Mouse (Mus musculus): ENCODE results near the gene Itsn1. TPM values are rescaled to one million over a fixed set of nuclear protein-coding genes. Genes with fewer than 3 reads are reported as not detected.

Itsn1 gene
- polyA plus RNA-seq, 1 experiment from 2014 or later = 18.1 TPM

DNA sequence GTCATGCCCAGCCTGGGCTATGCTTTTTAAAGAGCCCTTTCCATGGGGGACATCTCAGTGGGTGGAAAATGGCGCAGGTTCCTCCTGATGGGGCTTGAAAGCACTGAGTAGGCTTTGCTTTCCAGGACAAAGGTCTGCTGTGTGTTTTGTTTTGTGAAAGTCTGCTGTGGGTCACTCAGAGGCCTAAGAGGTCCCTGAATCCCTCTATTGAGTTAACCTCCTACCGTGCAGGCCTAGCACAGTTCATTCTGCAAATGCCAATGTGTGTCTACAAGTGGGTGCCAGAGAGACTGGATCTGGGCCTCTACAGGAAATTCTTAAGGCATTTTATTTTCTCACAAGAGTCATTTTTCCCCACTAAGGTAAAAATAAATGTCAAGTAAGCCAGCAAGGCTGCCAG, 97.8 kb downstream of the Itsn1 start:
- 59% methylated on average over 2 of the region's 2 CpGs for WGBS
- Histone ChIP-seq H3K36me3 (ENCODE audit: control insufficient read depth, insufficient read depth, low read length) (peaks cover 14% of the 10 kb centered on the region; the same call in 1 of the 2 replicates), H3K9ac (ENCODE audit: low read length) (no peak overlapping the region), H3K4me3 (replicated peaks; ENCODE audit: low read length) (no peak overlapping the region), H3K27me3 (ENCODE audit: control insufficient read depth, insufficient read depth, low read length) (no peaks in the 10 kb centered on the region), H3K4me1 (ENCODE audit: control insufficient read depth, insufficient read depth, low read length) (peaks cover 8% of the 10 kb centered on the region), H3K27ac (ENCODE audit: low read length) (no peak overlapping the region), H3K9me3 (replicated peaks; ENCODE audit: control insufficient read depth, low read length) (no peaks in the 10 kb centered on the region), H3K4me2 (ENCODE audit: low read depth, low read length) (no peak overlapping the region)
- no peak for ATAC-seq (ENCODE audit: insufficient read depth, low FRiP score)

DNA sequence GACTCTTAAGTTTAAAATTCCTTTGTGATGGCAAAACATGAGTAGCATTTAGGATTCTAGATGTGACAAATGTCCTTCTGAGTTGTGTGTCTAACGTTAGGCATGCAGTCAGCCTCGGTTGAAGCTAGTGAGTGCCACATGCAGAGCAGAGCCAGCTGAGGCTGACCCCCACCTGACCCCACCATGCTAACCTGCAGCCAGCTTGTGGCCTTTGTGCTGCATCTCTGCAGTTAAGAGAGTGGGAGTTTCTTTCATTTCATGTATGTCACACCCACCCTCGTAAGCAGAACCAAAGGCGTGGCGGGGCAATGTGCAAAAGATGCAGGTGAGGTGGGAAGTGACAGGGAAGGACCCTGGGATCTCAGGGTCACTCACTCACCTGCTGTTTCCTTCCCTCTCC, 98.4 kb downstream of the Itsn1 start:
- H3K36me3 ChIP-seq (ENCODE audit: control insufficient read depth, insufficient read depth, low read length) = peaks cover 14% of the 10 kb centered on the region; the same call in 1 of the 2 replicates
- 52% methylated on average over 5 of the region's 5 CpGs for WGBS
- H3K9ac ChIP-seq (ENCODE audit: low read length) = no peak overlapping the region
- no peaks in the 10 kb centered on the region for H3K27me3 ChIP-seq (ENCODE audit: control insufficient read depth, insufficient read depth, low read length)
- no peaks in the 10 kb centered on the region for H3K9me3 ChIP-seq (replicated peaks; ENCODE audit: control insufficient read depth, low read length)
- no peak; the same call in 1 of the 2 replicates for ATAC-seq (ENCODE audit: insufficient read depth, low FRiP score)
- H3K4me2 ChIP-seq (ENCODE audit: low read depth, low read length) = no peak overlapping the region
- H3K4me3 ChIP-seq (replicated peaks; ENCODE audit: low read length) = no peak overlapping the region
- H3K27ac ChIP-seq (ENCODE audit: low read length) = no peak overlapping the region
- peaks cover 8% of the 10 kb centered on the region for H3K4me1 ChIP-seq (ENCODE audit: control insufficient read depth, insufficient read depth, low read length)

DNA sequence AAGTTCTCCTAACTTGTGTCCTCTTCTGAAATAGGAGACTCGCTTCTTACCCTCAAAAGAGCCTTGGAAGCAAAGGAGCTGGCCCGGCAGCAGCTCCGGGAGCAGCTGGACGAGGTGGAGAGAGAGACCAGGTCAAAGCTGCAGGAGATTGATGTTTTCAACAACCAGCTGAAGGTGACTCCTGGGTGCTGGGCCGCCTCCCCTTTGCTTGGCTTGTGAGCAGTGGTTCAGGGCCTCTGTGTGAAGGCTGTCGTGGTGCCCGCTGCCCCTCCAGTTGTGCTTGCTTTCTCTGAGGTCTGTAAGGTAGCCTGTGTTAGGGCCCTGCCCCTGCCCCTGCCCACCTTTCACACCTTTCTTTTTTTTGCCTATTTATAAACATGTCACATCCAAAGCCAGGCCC, 99.1 kb downstream of the Itsn1 start:
- H3K4me1 ChIP-seq (ENCODE audit: control insufficient read depth, insufficient read depth, low read length) = peaks cover 8% of the 10 kb centered on the region
- H3K4me3 ChIP-seq (replicated peaks; ENCODE audit: low read length) = no peak overlapping the region
- no peak for ATAC-seq (ENCODE audit: insufficient read depth, low FRiP score)
- H3K9ac ChIP-seq (ENCODE audit: low read length) = no peak overlapping the region
- no peaks in the 10 kb centered on the region for H3K9me3 ChIP-seq (replicated peaks; ENCODE audit: control insufficient read depth, low read length)
- no peak overlapping the region for H3K27ac ChIP-seq (ENCODE audit: low read length)
- 61% methylated on average over 7 of the region's 7 CpGs for WGBS
- no peak overlapping the region for H3K4me2 ChIP-seq (ENCODE audit: low read depth, low read length)
- no peaks in the 10 kb centered on the region for H3K27me3 ChIP-seq (ENCODE audit: control insufficient read depth, insufficient read depth, low read length)
- peaks cover 14% of the 10 kb centered on the region; the same call in 1 of the 2 replicates for H3K36me3 ChIP-seq (ENCODE audit: control insufficient read depth, insufficient read depth, low read length)

DNA sequence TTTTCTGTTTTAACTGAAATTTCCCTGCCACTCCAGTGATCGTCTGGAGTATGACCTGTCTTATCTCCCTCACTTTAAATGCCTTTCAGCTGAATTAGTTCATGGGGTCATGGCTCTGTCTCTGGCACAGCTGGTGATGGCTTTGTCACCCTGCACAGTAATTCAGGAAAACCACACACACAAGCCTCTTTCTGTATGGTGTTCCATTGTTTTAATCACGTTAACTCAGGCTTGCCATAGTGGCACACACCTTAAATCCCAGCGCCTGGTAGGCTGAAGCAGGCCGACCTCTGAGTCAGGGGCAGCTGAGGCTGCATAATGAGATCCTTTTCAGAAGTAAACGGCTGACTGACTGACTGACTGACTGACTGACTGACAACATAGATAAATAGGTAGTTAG, 99.5 kb downstream of the Itsn1 start:
- Histone ChIP-seq H3K4me1 (ENCODE audit: control insufficient read depth, insufficient read depth, low read length) (peaks cover 8% of the 10 kb centered on the region), H3K27me3 (ENCODE audit: control insufficient read depth, insufficient read depth, low read length) (no peaks in the 10 kb centered on the region), H3K27ac (ENCODE audit: low read length) (no peak overlapping the region), H3K4me2 (ENCODE audit: low read depth, low read length) (no peak overlapping the region), H3K4me3 (replicated peaks; ENCODE audit: low read length) (no peak overlapping the region), H3K9me3 (replicated peaks; ENCODE audit: control insufficient read depth, low read length) (no peaks in the 10 kb centered on the region), H3K36me3 (ENCODE audit: control insufficient read depth, insufficient read depth, low read length) (peaks cover 14% of the 10 kb centered on the region; the same call in 1 of the 2 replicates), H3K9ac (ENCODE audit: low read length) (no peak overlapping the region)
- no peak for ATAC-seq (ENCODE audit: insufficient read depth, low FRiP score)
- WGBS = 74% methylated on average over 5 of the region's 5 CpGs

DNA sequence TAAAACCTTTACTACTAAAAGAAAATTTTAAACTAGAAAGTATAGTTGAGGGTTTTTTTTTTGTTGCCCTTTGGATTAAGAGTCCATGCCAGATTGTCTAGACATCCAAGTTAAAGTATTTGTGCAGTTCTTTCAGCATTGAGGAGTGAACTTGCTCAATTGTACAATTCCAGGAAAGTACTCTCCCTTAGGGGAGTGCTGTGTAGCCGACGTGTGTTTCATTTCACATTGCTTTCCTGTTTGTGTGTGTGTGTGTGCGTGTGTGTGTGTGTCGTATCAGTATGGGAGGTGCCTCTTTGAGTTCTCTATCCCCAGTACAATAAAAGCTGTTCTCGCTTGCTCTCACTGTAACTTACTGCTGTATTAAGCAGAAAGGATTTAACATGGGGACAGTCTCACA, 100.0 kb downstream of the Itsn1 start:
- H3K4me1 ChIP-seq (ENCODE audit: control insufficient read depth, insufficient read depth, low read length) = peaks cover 8% of the 10 kb centered on the region
- no peak overlapping the region for H3K9ac ChIP-seq (ENCODE audit: low read length)
- H3K4me3 ChIP-seq (replicated peaks; ENCODE audit: low read length) = no peak overlapping the region
- H3K36me3 ChIP-seq (ENCODE audit: control insufficient read depth, insufficient read depth, low read length) = peaks cover 14% of the 10 kb centered on the region; the same call in 1 of the 2 replicates
- WGBS = 85% methylated on average over 5 of the region's 5 CpGs
- H3K27me3 ChIP-seq (ENCODE audit: control insufficient read depth, insufficient read depth, low read length) = no peaks in the 10 kb centered on the region
- no peak overlapping the region for H3K27ac ChIP-seq (ENCODE audit: low read length)
- no peak for ATAC-seq (ENCODE audit: insufficient read depth, low FRiP score)
- H3K4me2 ChIP-seq (ENCODE audit: low read depth, low read length) = no peak overlapping the region
- H3K9me3 ChIP-seq (replicated peaks; ENCODE audit: control insufficient read depth, low read length) = no peaks in the 10 kb centered on the region

DNA sequence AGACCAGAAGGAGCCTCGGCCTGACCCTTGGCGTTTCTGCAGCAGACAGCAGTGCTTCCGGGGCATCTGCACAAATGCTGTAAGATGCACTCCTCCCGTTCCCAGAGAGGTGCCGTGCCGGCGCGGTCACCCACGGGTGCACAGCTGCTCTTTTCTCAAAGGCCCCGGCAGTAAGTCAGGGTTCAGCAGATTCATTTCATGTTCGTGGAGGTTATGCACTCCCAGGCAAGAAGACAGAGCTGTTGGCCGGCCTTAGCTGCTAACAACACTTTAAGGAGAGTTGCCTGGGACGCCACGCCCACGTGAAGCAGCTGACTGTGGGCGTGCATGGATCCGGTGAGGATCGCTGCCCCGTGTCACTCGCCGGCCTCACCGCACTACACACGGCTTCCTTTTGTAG, 101.2 kb downstream of the Itsn1 start:
- Histone ChIP-seq H3K27me3 (ENCODE audit: control insufficient read depth, insufficient read depth, low read length) (no peaks in the 10 kb centered on the region), H3K4me2 (ENCODE audit: low read depth, low read length) (no peak overlapping the region), H3K36me3 (ENCODE audit: control insufficient read depth, insufficient read depth, low read length) (peaks cover 14% of the 10 kb centered on the region; the same call in 1 of the 2 replicates), H3K27ac (ENCODE audit: low read length) (no peak overlapping the region), H3K4me1 (ENCODE audit: control insufficient read depth, insufficient read depth, low read length) (peaks cover 8% of the 10 kb centered on the region), H3K9ac (ENCODE audit: low read length) (no peak overlapping the region), H3K4me3 (replicated peaks; ENCODE audit: low read length) (no peak overlapping the region), H3K9me3 (replicated peaks; ENCODE audit: control insufficient read depth, low read length) (no peaks in the 10 kb centered on the region)
- WGBS = 89% methylated on average over 23 of the region's 23 CpGs
- no peak for ATAC-seq (ENCODE audit: insufficient read depth, low FRiP score)

DNA sequence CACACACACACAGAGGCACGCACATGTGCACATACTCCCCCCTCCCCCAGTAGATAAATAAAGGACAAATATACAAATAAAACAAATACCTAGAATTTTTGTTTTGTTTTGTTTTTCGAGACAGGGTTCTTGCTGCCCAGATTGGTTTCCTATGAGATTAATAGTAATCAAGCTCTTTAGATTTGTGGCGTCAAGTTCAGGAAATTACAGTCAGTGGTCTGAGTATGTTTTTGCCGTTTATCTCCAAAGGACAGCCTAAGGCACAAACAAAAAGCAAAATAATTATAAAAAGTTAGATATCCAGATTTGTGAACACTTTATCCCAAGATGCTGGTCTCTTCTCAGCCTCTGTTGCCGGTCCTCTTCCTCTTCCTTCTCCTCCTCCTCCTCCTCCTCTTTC, 104.0 kb downstream of the Itsn1 start:
- ATAC-seq (ENCODE audit: insufficient read depth, low FRiP score) = no peak
- no peak overlapping the region for H3K4me2 ChIP-seq (ENCODE audit: low read depth, low read length)
- H3K27me3 ChIP-seq (ENCODE audit: control insufficient read depth, insufficient read depth, low read length) = no peaks in the 10 kb centered on the region
- no peaks in the 10 kb centered on the region for H3K4me1 ChIP-seq (ENCODE audit: control insufficient read depth, insufficient read depth, low read length)
- H3K4me3 ChIP-seq (replicated peaks; ENCODE audit: low read length) = no peak overlapping the region
- 87% methylated on average over 5 of the region's 5 CpGs for WGBS
- H3K27ac ChIP-seq (ENCODE audit: low read length) = no peak overlapping the region
- H3K9me3 ChIP-seq (replicated peaks; ENCODE audit: control insufficient read depth, low read length) = no peaks in the 10 kb centered on the region
- peaks cover 12% of the 10 kb centered on the region; the same call in 1 of the 2 replicates for H3K36me3 ChIP-seq (ENCODE audit: control insufficient read depth, insufficient read depth, low read length)
- no peak overlapping the region for H3K9ac ChIP-seq (ENCODE audit: low read length)

DNA sequence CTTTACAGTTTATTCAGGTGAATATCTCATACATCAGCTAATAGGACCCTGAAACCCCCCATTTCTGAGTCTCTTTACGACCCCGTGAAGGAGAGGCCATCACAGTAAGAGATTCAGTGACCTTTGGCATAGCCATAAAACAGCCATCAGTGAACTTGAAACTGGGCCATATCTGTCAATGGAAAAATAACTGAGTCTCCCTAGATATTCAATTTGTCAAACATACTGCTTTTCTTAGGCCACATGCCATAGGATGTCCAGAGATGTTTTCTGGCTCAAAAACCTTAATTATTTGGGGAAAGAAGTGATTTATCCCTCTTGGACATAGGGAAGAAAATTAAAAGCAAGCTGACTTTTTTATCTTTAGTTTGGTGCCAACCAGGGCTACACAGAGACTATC, 104.5 kb downstream of the Itsn1 start:
- H3K4me2 ChIP-seq (ENCODE audit: low read depth, low read length) = no peak overlapping the region
- no peaks in the 10 kb centered on the region for H3K9me3 ChIP-seq (replicated peaks; ENCODE audit: control insufficient read depth, low read length)
- H3K36me3 ChIP-seq (ENCODE audit: control insufficient read depth, insufficient read depth, low read length) = peaks cover 8% of the 10 kb centered on the region; the same call in 1 of the 2 replicates
- ATAC-seq (ENCODE audit: insufficient read depth, low FRiP score) = no peak
- no peak overlapping the region for H3K27ac ChIP-seq (ENCODE audit: low read length)
- WGBS = 70% methylated on average over 2 of the region's 2 CpGs
- H3K4me3 ChIP-seq (replicated peaks; ENCODE audit: low read length) = no peak overlapping the region
- H3K4me1 ChIP-seq (ENCODE audit: control insufficient read depth, insufficient read depth, low read length) = no peaks in the 10 kb centered on the region
- H3K9ac ChIP-seq (ENCODE audit: low read length) = no peak overlapping the region
- no peaks in the 10 kb centered on the region for H3K27me3 ChIP-seq (ENCODE audit: control insufficient read depth, insufficient read depth, low read length)

DNA sequence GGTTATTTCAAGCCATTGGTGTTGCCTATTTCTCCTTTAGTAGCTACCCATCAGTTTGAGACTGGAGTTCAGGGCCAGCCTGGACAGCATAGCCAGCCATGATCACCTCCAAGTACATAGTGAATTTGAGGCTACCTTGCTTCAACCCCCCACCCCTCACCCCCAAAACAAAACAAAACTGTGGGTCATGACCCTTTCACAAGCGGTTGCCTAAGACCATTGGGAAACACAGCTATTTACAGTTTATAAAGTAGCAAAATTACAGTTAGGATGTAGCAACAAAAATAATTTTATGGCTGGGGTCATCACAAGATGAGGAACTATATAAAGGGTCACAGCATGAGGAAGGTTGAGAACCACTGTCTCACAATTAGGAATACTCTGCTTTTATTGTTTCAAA, 104.9 kb downstream of the Itsn1 start:
- no peak overlapping the region for H3K4me2 ChIP-seq (ENCODE audit: low read depth, low read length)
- H3K27me3 ChIP-seq (ENCODE audit: control insufficient read depth, insufficient read depth, low read length) = no peaks in the 10 kb centered on the region
- H3K4me3 ChIP-seq (replicated peaks; ENCODE audit: low read length) = no peak overlapping the region
- WGBS = 90% methylated on average over 1 of the region's 1 CpGs
- H3K27ac ChIP-seq (ENCODE audit: low read length) = no peak overlapping the region
- peaks cover 6% of the 10 kb centered on the region; the same call in 1 of the 2 replicates for H3K36me3 ChIP-seq (ENCODE audit: control insufficient read depth, insufficient read depth, low read length)
- H3K9me3 ChIP-seq (replicated peaks; ENCODE audit: control insufficient read depth, low read length) = no peaks in the 10 kb centered on the region
- H3K4me1 ChIP-seq (ENCODE audit: control insufficient read depth, insufficient read depth, low read length) = no peaks in the 10 kb centered on the region
- no peak overlapping the region for H3K9ac ChIP-seq (ENCODE audit: low read length)
- ATAC-seq (ENCODE audit: insufficient read depth, low FRiP score) = no peak

DNA sequence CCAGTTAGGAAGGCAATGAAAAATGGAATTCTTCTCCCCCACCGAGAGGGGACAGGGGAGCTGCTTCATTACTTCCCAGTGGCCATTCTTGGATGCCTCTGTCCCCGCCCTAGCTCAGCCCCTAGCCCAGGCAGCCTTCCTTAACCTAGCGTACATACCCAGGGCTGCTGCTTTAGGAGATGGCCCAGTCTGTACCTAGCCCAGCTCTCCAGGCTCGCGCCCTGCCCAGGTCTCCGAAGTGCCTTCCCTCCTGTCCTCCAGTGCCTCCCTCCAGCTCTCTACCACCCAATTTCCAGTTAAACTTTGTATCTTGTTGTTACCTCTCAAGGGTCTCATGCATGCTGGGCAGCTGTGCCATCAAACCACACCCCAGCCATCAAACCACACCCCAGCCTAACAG, 106.7 kb downstream of the Itsn1 start:
- H3K4me3 ChIP-seq (replicated peaks; ENCODE audit: low read length) = no peak overlapping the region
- H3K9me3 ChIP-seq (replicated peaks; ENCODE audit: control insufficient read depth, low read length) = no peaks in the 10 kb centered on the region
- H3K27me3 ChIP-seq (ENCODE audit: control insufficient read depth, insufficient read depth, low read length) = no peaks in the 10 kb centered on the region
- no peak overlapping the region for H3K4me2 ChIP-seq (ENCODE audit: low read depth, low read length)
- no peak overlapping the region for H3K9ac ChIP-seq (ENCODE audit: low read length)
- WGBS = 80% methylated on average over 6 of the region's 6 CpGs
- H3K27ac ChIP-seq (ENCODE audit: low read length) = no peak overlapping the region
- no peak for ATAC-seq (ENCODE audit: insufficient read depth, low FRiP score)
- peaks cover 5% of the 10 kb centered on the region; the same call in 1 of the 2 replicates for H3K36me3 ChIP-seq (ENCODE audit: control insufficient read depth, insufficient read depth, low read length)
- H3K4me1 ChIP-seq (ENCODE audit: control insufficient read depth, insufficient read depth, low read length) = no peaks in the 10 kb centered on the region
